Mouse (Mus musculus) B cell, adult 2 months (primary cell): ENCODE data around the gene Gde1.
A peak's percentile ranks its signal among the peaks of the same experiment; 100 is the strongest.

Source experiments
- DNase-seq, 2 experiments: peaks; one replicate each; pipeline ENCODE4 v3.0.0; 2022

Gde1 gene

DNA sequence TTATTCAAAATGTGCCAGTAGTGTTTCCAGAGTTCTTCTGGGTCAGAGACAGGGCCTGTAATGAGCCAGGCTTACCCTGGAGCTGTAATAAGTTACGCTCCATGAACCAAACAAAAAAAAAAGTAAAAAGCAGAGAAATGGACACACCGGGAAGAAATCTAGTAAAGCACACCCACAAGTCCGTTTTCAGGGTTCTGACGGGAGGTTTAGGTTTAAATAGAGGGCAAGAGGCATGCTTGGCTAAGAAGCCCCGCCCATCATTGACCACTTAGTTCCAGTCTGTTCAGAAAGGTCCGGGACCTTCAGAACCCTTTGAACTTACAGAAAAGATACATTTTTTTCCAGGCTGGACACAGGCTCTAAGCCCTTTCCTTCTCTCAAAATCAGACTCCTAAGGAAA lies 473 bp upstream of the Gde1 start:
- no peak for DNase-seq

DNA sequence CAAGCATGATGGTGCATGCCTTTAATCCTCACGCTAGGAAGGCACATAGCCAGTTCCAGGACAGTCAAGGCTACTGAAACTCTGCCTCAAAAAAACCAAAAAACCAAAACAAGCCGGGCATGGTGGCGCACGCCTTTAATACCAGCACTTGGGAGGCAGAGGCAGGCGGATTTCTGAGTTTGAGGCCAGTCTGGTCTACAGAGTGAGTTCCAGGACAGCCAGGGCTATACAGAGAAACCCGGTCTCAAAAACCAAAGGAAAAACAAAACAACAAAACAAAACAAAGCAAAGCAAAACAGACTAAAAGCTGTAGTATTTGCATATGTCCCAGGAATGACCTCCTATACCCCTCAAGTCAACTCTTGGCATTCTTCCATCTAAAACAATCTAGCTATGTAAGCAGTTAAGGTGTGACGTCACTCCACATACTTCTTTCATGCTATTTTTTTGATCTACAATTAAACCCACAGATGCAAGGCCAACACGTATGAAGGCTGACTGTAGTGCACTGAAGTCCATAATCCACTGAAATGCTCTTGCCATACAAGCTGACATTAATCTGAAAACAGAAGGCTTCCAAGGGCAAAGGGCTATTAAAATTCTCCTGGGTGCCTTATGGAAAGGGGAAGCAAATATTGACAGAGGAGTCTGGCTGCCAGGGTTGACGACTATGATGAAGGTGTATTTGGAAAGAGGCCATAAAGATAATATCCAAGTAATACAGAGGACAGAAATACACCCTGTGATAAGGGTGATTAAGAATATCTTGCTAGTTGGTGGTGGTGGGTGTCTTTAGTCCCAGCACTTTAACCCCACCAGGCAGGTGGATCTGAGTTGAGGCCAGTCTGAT lies 1.4 kb downstream of the Gde1 start:
- no peak for DNase-seq

DNA sequence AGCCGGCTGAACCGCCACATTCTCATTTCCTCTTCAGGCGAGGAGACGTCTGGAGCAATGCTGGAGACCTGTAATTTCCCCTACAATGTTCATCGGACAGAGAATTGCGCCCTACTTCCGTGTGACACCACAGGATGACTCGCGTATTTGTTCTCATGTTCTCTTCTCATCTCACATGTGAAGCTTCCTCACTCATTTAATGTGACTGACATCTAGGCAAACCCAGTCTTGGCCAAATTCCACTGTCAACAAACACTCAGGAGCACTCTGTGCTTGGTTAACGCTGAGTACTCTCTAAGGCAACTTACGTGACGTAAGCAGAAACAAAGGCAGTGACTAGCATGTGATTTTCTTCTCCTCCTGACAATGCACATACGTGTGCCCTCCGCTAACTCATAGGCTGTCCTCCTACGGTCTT lies 2.4 kb downstream of the Gde1 start:
- no peak for DNase-seq

GRCm38 (mm10) chr7:118698882-118699281 lies 6.7 kb downstream of the Gde1 start:
- DNase-seq: no peak

DNA sequence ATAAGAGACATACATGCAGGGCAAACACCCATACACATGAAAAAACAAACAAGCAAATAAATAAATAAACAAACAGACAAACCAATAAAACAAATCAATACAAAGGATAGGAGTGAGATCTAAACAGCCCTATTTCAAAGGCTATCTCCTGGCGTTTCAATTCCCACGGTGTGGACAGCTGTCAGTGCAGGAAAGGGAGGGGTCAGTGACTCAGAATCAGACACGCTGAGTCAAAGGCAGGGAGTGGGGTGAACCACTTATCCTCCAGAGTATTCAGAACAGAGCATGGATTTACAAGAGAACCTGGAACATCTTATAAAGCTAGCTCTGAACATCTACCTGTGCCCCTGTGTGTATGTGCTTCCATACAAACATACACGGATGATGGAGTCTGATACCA lies 8.4 kb downstream of the Gde1 start:
- no peak for DNase-seq

DNA sequence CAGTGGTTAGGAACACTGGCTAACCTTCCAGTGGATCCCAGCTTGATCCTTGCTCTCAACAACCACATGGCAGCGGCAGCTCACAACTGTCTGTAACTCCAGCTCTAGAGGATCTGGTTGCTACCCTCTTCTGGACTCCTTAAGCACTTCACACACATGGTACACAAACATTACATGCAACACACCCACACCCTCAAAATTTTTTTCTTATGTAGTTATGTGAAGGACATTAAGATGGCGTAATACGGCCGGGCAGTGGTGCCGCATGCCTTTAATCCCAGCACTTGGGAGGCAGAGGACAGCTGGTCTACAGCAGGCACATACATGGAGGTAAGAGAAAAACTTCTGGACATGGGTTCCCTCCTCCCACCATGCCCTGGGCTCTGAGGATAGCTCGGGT lies 9.4 kb downstream of the Gde1 start:
- DNase-seq: no peak

GRCm38 (mm10) chr7:118691287-118691686 lies 14.3 kb downstream of the Gde1 start:
- DNase-seq: no peak

GRCm38 (mm10) chr7:118689088-118689487 lies 16.5 kb downstream of the Gde1 start:
- DNase-seq: no peak

DNA sequence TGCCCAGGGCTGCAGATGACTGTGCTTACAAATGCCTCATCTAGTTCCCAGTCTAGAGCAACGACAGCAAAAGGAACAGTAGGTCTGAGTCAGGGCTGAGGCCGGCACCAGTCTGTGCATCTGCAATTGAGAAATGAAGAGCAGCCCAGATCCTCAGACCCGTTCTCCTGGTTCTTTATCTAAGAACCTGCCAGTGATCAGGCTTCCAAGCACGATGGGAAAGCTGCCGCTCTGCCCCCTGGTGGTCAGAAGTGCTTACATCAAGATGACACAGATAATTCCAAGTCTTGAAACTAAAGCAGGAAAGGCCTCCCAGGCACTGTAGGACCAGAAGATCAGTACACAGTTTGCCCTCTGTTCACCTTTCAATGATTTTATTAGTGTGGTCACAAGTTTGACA lies 17.4 kb downstream of the Gde1 start:
- DNase-seq: peak; percentile 72

DNA sequence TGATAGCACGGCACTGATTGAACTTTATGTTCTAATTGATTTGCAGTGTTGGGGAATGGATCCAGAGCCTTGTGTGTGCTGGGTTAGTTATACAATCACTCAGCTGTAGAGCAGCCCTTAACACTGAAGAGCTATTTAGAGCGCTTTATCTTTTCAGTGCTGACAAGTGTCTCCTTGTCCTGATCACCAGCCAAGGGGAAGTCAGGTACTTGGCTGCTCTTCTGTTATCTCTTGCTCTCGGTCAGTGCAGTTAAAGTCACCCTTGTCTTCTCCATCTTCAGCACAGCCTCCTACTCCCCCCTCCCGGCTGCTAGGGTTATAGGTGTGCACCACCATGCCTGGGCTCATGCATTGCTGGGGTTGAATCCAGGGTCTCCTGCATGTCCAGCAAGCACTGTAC lies 28.8 kb downstream of the Gde1 start:
- no peak for DNase-seq

- no peak for DNase-seq
These were observed 35.4 kb downstream of the Gde1 start for GRCm38 (mm10) chr7:118670142-118670541.

GRCm38 (mm10) chr7:118667773-118668172 lies 37.8 kb downstream of the Gde1 start:
- no peak for DNase-seq

- DNase-seq: no peak
These were observed 48.8 kb downstream of the Gde1 start for GRCm38 (mm10) chr7:118656730-118657129.

DNA sequence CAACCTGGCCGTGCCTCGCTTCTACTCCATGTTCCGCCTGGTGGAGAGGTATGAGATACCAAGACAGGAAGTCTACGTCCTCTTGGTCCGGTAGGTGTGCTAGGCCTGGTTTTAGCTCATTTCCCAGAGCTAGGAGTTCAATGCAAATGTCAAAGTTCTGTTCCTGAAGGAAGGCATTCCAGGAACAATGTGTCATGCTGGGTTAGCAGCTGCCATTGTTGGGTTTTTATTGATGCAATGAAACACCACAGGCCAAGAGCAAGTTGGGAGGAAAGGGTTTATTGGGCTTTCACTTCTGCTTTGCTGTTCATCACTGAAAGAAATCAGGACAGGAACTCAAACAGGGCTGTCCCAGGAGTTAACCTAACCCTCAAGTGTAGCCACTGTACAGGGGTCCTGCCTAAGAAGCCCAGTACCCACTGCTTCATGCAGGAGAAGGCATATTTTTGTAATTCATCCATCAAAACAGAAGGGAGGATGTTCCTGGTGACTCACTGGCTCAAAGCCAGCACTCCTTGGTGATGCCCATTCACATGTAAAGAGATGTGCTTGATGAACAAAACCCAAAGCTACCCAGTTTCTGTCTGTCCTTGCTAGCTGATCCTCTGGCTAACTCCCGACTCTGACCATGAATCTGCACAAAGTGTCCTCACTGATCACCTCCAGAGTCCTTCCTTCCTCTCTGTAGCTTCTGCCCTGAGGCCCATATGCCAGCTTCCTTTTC lies 52.8 kb downstream of the Gde1 start:
- no peak for DNase-seq

- DNase-seq: no peak
These were observed 54.7 kb downstream of the Gde1 start for GRCm38 (mm10) chr7:118650891-118651290.

- no peak for DNase-seq
These were observed 55.5 kb downstream of the Gde1 start for GRCm38 (mm10) chr7:118650119-118650518.

DNA sequence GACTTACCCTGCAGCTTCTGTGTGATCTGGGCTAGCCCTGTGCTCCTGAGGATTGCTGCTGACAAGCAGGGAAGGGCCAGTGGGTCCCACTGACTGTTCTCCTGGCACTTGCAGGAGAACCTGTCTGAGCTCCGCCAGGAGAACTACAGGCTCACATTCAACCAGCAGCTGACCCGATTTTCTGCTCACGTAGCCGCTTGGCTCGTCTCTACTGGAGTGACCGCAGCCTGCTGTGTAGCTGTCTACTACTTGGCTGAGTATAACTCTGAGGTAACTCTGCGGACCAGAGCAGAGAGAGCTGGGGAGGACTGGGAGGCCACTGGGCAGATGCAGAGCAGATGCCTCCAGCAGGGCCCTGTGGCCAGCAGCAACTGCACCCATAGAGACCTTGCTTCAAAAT lies 56.2 kb downstream of the Gde1 start:
- DNase-seq: no peak

- DNase-seq: no peak
These were observed 59.3 kb downstream of the Gde1 start for GRCm38 (mm10) chr7:118646237-118646636.
